ENCODE assay signal across 26 mouse cellular contexts in the genomic region with DNA sequence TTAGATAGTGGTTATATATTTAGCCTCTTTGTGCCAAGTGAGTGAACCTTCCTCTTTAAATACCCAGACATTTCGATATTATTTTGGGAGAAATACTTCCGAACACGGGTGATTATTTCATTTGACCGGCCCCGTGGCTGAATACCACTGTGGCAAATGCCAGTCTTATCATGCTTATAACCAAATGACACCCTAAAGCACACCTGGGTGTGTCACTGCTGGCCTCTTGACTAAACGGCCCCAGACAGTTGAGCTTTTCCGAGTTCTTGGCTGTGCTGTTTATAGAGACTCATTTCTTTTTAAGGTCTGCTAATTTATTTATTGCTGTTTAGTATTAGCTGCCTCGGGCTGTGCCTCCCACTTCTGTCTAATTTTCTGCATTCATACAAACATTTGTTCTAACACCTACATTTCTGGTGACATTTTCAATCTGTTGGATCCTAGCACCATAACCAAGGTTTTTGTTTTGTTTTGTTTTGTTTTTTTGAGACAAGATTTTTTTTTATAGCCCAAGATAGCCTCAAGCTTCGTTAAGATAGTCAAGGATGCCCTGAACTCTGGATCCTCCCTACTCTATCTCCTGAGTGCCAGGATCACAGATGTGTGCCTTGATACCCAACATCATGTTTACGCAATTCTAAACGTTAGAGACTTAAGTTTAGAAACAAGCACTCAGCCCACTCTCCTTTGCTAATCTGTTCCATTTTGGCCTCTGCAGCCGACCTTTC. TPM values are rescaled to one million over a fixed set of nuclear protein-coding genes. Genes with fewer than 3 reads are reported as not detected.
DNase-seq lines count a peak whose midpoint lies in the region; ATAC-seq and TF ChIP-seq lines count a peak whose summit lies in the region.
"Had no signal": no experiment of that assay in that cellular context is flagged by ENCODE, and none has a peak within 500 bp of the region (broad histone marks: within the 10 kb centered on the region; RNA-seq: fewer than 3 reads in every experiment).

No protein-coding gene starts in this region.

- no peak for TF ChIP-seq POLR2A in bone marrow macrophage, adult 2 months (IDR thresholded peaks at IDR 0.05; ENCODE audit: borderline replicate concordance, low read depth, low read length)

- H3K9me3 ChIP-seq in liver, embryonic 14.5 days (ENCODE audit: control insufficient read depth, low read length): no peaks in the 10 kb centered on the region
- no peaks in the 10 kb centered on the region for H3K9me3 ChIP-seq in midbrain, postnatal 0 days (ENCODE audit: low read length)
- H3K9me3 ChIP-seq: embryonic facial prominence, embryonic 13.5 days; forebrain, embryonic 10.5 days; limb, embryonic 10.5 days; midbrain, embryonic 15.5 days; neural tube, embryonic 13.5 days had no signal

- ATAC-seq in liver, embryonic 14.5 days (ENCODE audit: insufficient read depth): peak; percentile 66; the same call in 1 of the 2 replicates
- ATAC-seq in megakaryocyte-erythroid progenitor cell, adult 5-6 weeks (replicated peaks; ENCODE audit: low FRiP score, low TSS enrichment, poor library complexity, severe bottlenecking): peak; percentile 27; the same call in 1 of the 2 replicates
- ATAC-seq in midbrain, postnatal 0 days (ENCODE audit: low FRiP score): no peak
- ATAC-seq: CD4-positive, CD25-positive, alpha-beta regulatory T cell, adult 4 months; forebrain, embryonic 16.5 days; inflammation-experienced regulatory T-cells, adult 6 months; midbrain, embryonic 15.5 days had no signal

- TF ChIP-seq CTCF in bone marrow macrophage, adult 2 months (IDR thresholded peaks at IDR 0.05; ENCODE audit: low read depth, low read length): no peak
- TF ChIP-seq CTCF in liver, embryonic 14.5 days (IDR thresholded peaks at IDR 0.05; ENCODE audit: low read depth): no peak
- TF ChIP-seq CTCF in midbrain, postnatal 0 days (IDR thresholded peaks at IDR 0.05): no peak

- DNase-seq in fat pad, adult 2 months (ENCODE audit: extremely low read depth, low read depth, low spot score): peak; percentile 78
- peak in 1 of 3 experiments; percentile 41 for DNase-seq in liver, embryonic 14.5 days (ENCODE audit: low read depth in 3 of 3, low spot score in 3 of 3)
- DNase-seq in layer of hippocampus, adult 9-10 months (ENCODE audit: low spot score): no peak
- DNase-seq in midbrain, postnatal 0 days (ENCODE audit: low spot score): no peak
- no peak for DNase-seq in ovary, postnatal 10 days (ENCODE audit: low spot score)
- DNase-seq: cerebellum, adult 18-20 months; cerebellum, postnatal 25 days; embryo, embryonic 11 days; gastrocnemius, postnatal 25 days; heart, adult 2 months; heart, postnatal 36 days; kidney, adult 8-10 months; kidney, postnatal 10 days; right cerebral cortex, adult 18-20 months had no signal

- H3K9ac ChIP-seq in liver, embryonic 14.5 days (replicated peaks): no peak overlapping the region
- no peak overlapping the region for H3K9ac ChIP-seq in midbrain, postnatal 0 days (replicated peaks; ENCODE audit: low read length, poor library complexity, severe bottlenecking)
- H3K9ac ChIP-seq: embryonic facial prominence, embryonic 13.5 days; hindbrain, embryonic 14.5 days; midbrain, embryonic 15.5 days; neural tube, embryonic 13.5 days had no signal

- peak; percentile 61 for TF ChIP-seq EP300 in liver, embryonic 14.5 days (IDR thresholded peaks at IDR 0.05; ENCODE audit: low read depth)

- no peaks in the 10 kb centered on the region for H3K36me3 ChIP-seq in liver, embryonic 14.5 days (replicated peaks; ENCODE audit: control insufficient read depth, insufficient read depth, low read depth)
- no peaks in the 10 kb centered on the region for H3K36me3 ChIP-seq in midbrain, postnatal 0 days (ENCODE audit: insufficient read depth, low read length)
- H3K36me3 ChIP-seq: embryonic facial prominence, embryonic 13.5 days; forebrain, embryonic 10.5 days; limb, embryonic 10.5 days; midbrain, embryonic 15.5 days; neural tube, embryonic 13.5 days had no signal

- H3K27me3 ChIP-seq in liver, embryonic 14.5 days (ENCODE audit: control insufficient read depth, insufficient read depth, low read length): no peaks in the 10 kb centered on the region
- H3K27me3 ChIP-seq in midbrain, postnatal 0 days (ENCODE audit: insufficient read depth, low read length): no peaks in the 10 kb centered on the region
- H3K27me3 ChIP-seq: embryonic facial prominence, embryonic 13.5 days; midbrain, embryonic 15.5 days; neural tube, embryonic 13.5 days had no signal

- peaks cover 43% of the 10 kb centered on the region for H3K4me1 ChIP-seq in bone marrow macrophage, adult 2 months (ENCODE audit: control insufficient read depth, insufficient read depth, low read length)
- H3K4me1 ChIP-seq in liver, embryonic 14.5 days (replicated peaks; ENCODE audit: control insufficient read depth in 2 of 2, insufficient read depth in 2 of 2, low read length in 1 of 2): peaks cover 40 to 51% of the 10 kb centered on the region in 2 experiments
- H3K4me1 ChIP-seq in midbrain, postnatal 0 days (ENCODE audit: insufficient read depth, low read length): no peaks in the 10 kb centered on the region
- H3K4me1 ChIP-seq: embryonic facial prominence, embryonic 13.5 days; forebrain, embryonic 10.5 days; limb, embryonic 10.5 days; midbrain, embryonic 15.5 days had no signal

- no peak overlapping the region for H3K4me3 ChIP-seq in bone marrow macrophage, adult 2 months (ENCODE audit: insufficient read depth, low read length)
- no peak overlapping the region for H3K4me3 ChIP-seq in liver, embryonic 14.5 days (ENCODE audit: insufficient read depth in 1 of 2, low read depth in 2 of 2, low read length in 2 of 2)
- no peak overlapping the region for H3K4me3 ChIP-seq in midbrain, postnatal 0 days (ENCODE audit: low read depth, low read length)
- H3K4me3 ChIP-seq: embryonic facial prominence, embryonic 13.5 days; forebrain, embryonic 10.5 days; heart, adult 2 months; limb, embryonic 10.5 days; midbrain, embryonic 15.5 days; myocyte; neural tube, embryonic 13.5 days had no signal

- peak overlapping the region; percentile 100; the same call in 1 of the 2 replicates for H3K27ac ChIP-seq in bone marrow macrophage, adult 2 months (ENCODE audit: insufficient read depth, low read depth, low read length)
- peak overlapping the region; percentile 22 for H3K27ac ChIP-seq in liver, embryonic 14.5 days
- H3K27ac ChIP-seq in midbrain, postnatal 0 days (ENCODE audit: low read depth, low read length): no peak overlapping the region
- H3K27ac ChIP-seq: embryonic facial prominence, embryonic 13.5 days; forebrain, embryonic 10.5 days; heart, adult 2 months; hindbrain, embryonic 14.5 days; limb, embryonic 10.5 days; midbrain, embryonic 15.5 days; neural tube, embryonic 13.5 days had no signal

- WGBS in liver, embryonic 14.5 days (ENCODE audit: insufficient replicate concordance): 27% methylated on average over 12 of the region's 12 CpGs
- WGBS in midbrain, postnatal 0 days: 88% methylated on average over 12 of the region's 12 CpGs

- peak overlapping the region; percentile 54 for H3K4me2 ChIP-seq in liver, embryonic 14.5 days (ENCODE audit: low read depth)
- H3K4me2 ChIP-seq in midbrain, postnatal 0 days (ENCODE audit: low read depth, low read length, poor library complexity, severe bottlenecking): no peak overlapping the region
- H3K4me2 ChIP-seq: embryonic facial prominence, embryonic 13.5 days; hindbrain, embryonic 14.5 days; midbrain, embryonic 15.5 days; neural tube, embryonic 13.5 days had no signal

RNA-seq across cellular contexts. Expression of a gene that starts 7.1 kb away (rescaled TPM):
- 497 and 499 TPM in 2 replicates for polyA plus RNA-seq in bone marrow macrophage, adult 2 months (2012; ENCODE audit: insufficient read depth, insufficient read length, missing spikeins)
- polyA plus RNA-seq in liver, embryonic 14.5 days (2012; rRNA removed): 10.3 and 12.2 TPM in 2 replicates
- 19.9 and 20.7 TPM in 2 replicates for polyA plus RNA-seq in liver, embryonic 14.5 days (2014; fragmentation: Nextera tagmentation; extraction: Ambion mirVana)
- 15.5 and 29.1 TPM in 2 replicates for total RNA-seq in megakaryocyte-erythroid progenitor cell, adult 5-6 weeks (2014; fragmentation: Nextera tagmentation)
- total RNA-seq in megakaryocyte-erythroid progenitor cell, adult 5-6 weeks (2017): 5.7 and 8.8 TPM in 2 replicates
- 15.0 and 19.4 TPM in 2 replicates for total RNA-seq in midbrain, postnatal 0 days (2014; rRNA removed)
- polyA plus RNA-seq in midbrain, postnatal 0 days (2015; fragmentation: Nextera tagmentation; extraction: Ambion mirVana): 14.7 and 16.1 TPM in 2 replicates

RNA-seq across cellular contexts. Expression of a gene that starts 56.6 kb away (rescaled TPM):
- polyA plus RNA-seq in bone marrow macrophage, adult 2 months (2012; ENCODE audit: insufficient read depth, insufficient read length, missing spikeins): 78.0 and 80.3 TPM in 2 replicates
- polyA plus RNA-seq in liver, embryonic 14.5 days (2012; rRNA removed): 0.83 and 1.7 TPM in 2 replicates
- 0.83 and 0.99 TPM in 2 replicates for polyA plus RNA-seq in liver, embryonic 14.5 days (2014; fragmentation: Nextera tagmentation; extraction: Ambion mirVana)
- total RNA-seq in megakaryocyte-erythroid progenitor cell, adult 5-6 weeks (2014; fragmentation: Nextera tagmentation): 1.2 and 3.0 TPM in 2 replicates
- 1.9 and 2.9 TPM in 2 replicates for total RNA-seq in megakaryocyte-erythroid progenitor cell, adult 5-6 weeks (2017)
- 6.3 and 7.3 TPM in 2 replicates for total RNA-seq in midbrain, postnatal 0 days (2014; rRNA removed)
- 3.6 and 4.6 TPM in 2 replicates for polyA plus RNA-seq in midbrain, postnatal 0 days (2015; fragmentation: Nextera tagmentation; extraction: Ambion mirVana)
- polyA plus RNA-seq: limb, embryonic 10.5 days had no signal

Comparison
In these comparisons a context has a peak if more than half of its experiments do, and no peak if none do; other contexts are left out.
1. RNA of a gene that starts 7.1 kb away (polyA plus RNA-seq): 497 to 499 TPM in bone marrow macrophage, adult 2 months; 10.3 to 20.7 TPM in liver, embryonic 14.5 days and 14.7 to 16.1 TPM in midbrain, postnatal 0 days; every median in the first group is over 10 times any median in the second.
2. RNA of a gene that starts 56.6 kb away (polyA plus RNA-seq): 78.0 to 80.3 TPM in bone marrow macrophage, adult 2 months; 3.6 to 4.6 TPM in midbrain, postnatal 0 days and 0.83 to 1.7 TPM in liver, embryonic 14.5 days; every median in the first group is over 10 times any median in the second.